Mouse (Mus musculus) embryonic facial prominence, embryonic 10.5 days (tissue): ENCODE results near the gene Tent4a. TPM values are rescaled to one million over a fixed set of nuclear protein-coding genes. Genes with fewer than 3 reads are reported as not detected.

Source experiments
- polyA plus RNA-seq: library from polyadenylated mRNA; unstranded; fragments of >200 nt; fragmentation: Nextera tagmentation; extraction: Ambion mirVana; gene quantifications from 2 replicates; pipeline ENCODE4 v1.2.1, GENCODE M21; 2016

Tent4a gene
- polyA plus RNA-seq, 1 experiment from 2014 or later: 5.0 TPM

Other genes with a start within 250 kb of the Tent4a start
- 166 and 173 TPM in 2 replicates for gene Nsun2, start 871 bp downstream of the Tent4a start, polyA plus RNA-seq
- 29.0 TPM in 2 replicates for gene Srd5a1, start 76.8 kb upstream of the Tent4a start, polyA plus RNA-seq
- gene Ube2ql1, start 205.3 kb upstream of the Tent4a start, polyA plus RNA-seq: 0.73 and 0.80 TPM in 2 replicates